Mouse (Mus musculus) kidney, embryonic 16.5 days (tissue): ENCODE measurements around the gene Lrrc75a. TPM values are rescaled to one million over a fixed set of nuclear protein-coding genes. Genes with fewer than 3 reads are reported as not detected.

Experiments
- ATAC-seq: fragments of 200-750 bp; cut with Nextera tagmentation; 2 replicates; pipeline ENCODE4 v1.8.0; 2017; ENCODE audit warnings: moderate TSS enrichment; ENCODE audit not compliant: low FRiP score, low TSS enrichment
- H3K27ac ChIP-seq: fragments of 300-500 bp; sonication (generic); 2 replicates; pipeline ENCODE4 v1.5.1; 2014; ENCODE audit warnings: low read length
- H3K27me3 ChIP-seq: fragments of 300-500 bp; sonication (generic); 2 replicates; pipeline ENCODE4 v1.6.1; 2014; ENCODE audit warnings: low read length, control low read depth, mixed read lengths; ENCODE audit not compliant: insufficient read depth
- H3K36me3 ChIP-seq: fragments of 300-500 bp; sonication (generic); 2 replicates; pipeline ENCODE4 v1.6.1; 2014; ENCODE audit warnings: low read length, control low read depth, mixed read lengths; ENCODE audit not compliant: insufficient read depth
- H3K4me1 ChIP-seq: fragments of 300-500 bp; sonication (generic); 2 replicates; pipeline ENCODE4 v1.6.1; 2014; ENCODE audit warnings: low read length, control low read depth, mixed read lengths; ENCODE audit not compliant: insufficient read depth
- H3K4me2 ChIP-seq: fragments of 300-500 bp; sonication (generic); replicated peaks from 2 replicates; pipeline ENCODE4 v1.6.1; 2014; ENCODE audit warnings: low read depth, low read length
- H3K4me3 ChIP-seq: fragments of 300-500 bp; sonication (generic); 2 replicates; pipeline ENCODE4 v1.5.1; 2014; ENCODE audit warnings: mild to moderate bottlenecking, low read length
- H3K9ac ChIP-seq: fragments of 300-500 bp; sonication (generic); replicated peaks from 2 replicates; pipeline ENCODE4 v1.6.1; 2014; ENCODE audit warnings: low read length
- H3K9me3 ChIP-seq: fragments of 300-500 bp; sonication (generic); 2 replicates; pipeline ENCODE4 v1.6.1; 2016; ENCODE audit warnings: low read length, control low read depth
- WGBS: fragments of 180-500 bp; shearing (Covaris S2); extraction: QIAGEN DNeasy Blood & Tissue Kit; methylation state at CpG from one replicate; pipeline ENCODE4 v1.1.7; 2014; 5-methylcytosine and 5-hydroxymethylcytosine counted together
- polyA plus RNA-seq: library from polyadenylated mRNA; unstranded; fragments of >200 nt; fragmentation: Nextera tagmentation; extraction: Ambion mirVana; gene quantifications from 2 replicates; pipeline ENCODE4 v1.2.1, GENCODE M21; 2015

Lrrc75a gene
- polyA plus RNA-seq, 1 experiment from 2014 or later, result 15.6 TPM

DNA sequence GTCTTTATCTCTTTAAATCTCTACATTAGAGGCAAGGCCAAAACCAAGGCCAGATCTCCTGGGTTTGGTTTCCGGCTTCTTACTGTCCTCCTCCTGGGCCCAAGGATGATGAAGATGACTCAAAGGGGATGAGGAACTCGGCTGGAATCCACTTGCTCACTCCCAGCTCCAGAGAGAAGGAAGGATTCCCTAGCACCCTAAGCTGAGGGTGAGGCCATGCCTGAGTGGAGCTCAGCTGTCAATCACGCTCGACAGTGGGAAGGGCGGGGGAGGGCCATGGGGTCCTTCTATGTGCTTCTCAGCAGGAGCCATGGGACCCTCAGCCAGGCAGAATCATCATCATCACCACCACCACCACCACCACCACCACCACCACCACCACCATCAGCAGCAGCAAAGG, 10.9 kb downstream of the Lrrc75a start:
- H3K4me3 ChIP-seq, result no peak overlapping the region
- peak overlapping the region; percentile 41; the same call in 1 of the 2 replicates for H3K27ac ChIP-seq
- H3K9ac ChIP-seq, result no peak overlapping the region
- H3K4me1 ChIP-seq, result peaks cover 32% of the 10 kb centered on the region
- H3K4me2 ChIP-seq, result no peak overlapping the region
- 71% methylated on average over 5 of the region's 5 CpGs for WGBS
- H3K27me3 ChIP-seq, result no peaks in the 10 kb centered on the region
- H3K9me3 ChIP-seq, result no peaks in the 10 kb centered on the region
- ATAC-seq, result no peak
- H3K36me3 ChIP-seq, result no peaks in the 10 kb centered on the region

DNA sequence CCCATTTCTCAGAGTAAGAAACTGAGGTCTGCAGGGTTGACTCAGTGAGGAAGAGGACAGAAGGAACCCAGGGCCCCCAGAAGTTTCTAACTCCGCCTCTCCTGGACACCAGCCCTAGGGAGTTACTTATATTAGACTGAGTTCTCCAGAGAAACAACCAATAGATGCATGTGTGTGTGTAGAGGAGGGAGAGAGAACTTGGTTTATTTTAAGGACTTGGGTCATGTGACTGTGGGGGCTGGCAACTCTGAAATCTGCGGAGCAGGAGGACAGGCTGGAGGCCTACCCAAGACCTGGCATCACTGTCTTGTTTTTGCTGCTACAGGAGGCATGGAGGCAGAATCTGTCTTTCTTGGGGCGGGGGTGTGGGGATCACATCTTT, 11.5 kb downstream of the Lrrc75a start:
- Histone ChIP-seq H3K9me3 (no peaks in the 10 kb centered on the region), H3K27me3 (no peaks in the 10 kb centered on the region), H3K36me3 (no peaks in the 10 kb centered on the region), H3K4me1 (peaks cover 28% of the 10 kb centered on the region), H3K9ac (no peak overlapping the region), H3K27ac (peak overlapping the region; percentile 41; the same call in 1 of the 2 replicates), H3K4me2 (no peak overlapping the region), H3K4me3 (no peak overlapping the region)
- 74% methylated on average over 3 of the region's 3 CpGs for whole genome bisulfite sequencing
- no peak for ATAC-seq

DNA sequence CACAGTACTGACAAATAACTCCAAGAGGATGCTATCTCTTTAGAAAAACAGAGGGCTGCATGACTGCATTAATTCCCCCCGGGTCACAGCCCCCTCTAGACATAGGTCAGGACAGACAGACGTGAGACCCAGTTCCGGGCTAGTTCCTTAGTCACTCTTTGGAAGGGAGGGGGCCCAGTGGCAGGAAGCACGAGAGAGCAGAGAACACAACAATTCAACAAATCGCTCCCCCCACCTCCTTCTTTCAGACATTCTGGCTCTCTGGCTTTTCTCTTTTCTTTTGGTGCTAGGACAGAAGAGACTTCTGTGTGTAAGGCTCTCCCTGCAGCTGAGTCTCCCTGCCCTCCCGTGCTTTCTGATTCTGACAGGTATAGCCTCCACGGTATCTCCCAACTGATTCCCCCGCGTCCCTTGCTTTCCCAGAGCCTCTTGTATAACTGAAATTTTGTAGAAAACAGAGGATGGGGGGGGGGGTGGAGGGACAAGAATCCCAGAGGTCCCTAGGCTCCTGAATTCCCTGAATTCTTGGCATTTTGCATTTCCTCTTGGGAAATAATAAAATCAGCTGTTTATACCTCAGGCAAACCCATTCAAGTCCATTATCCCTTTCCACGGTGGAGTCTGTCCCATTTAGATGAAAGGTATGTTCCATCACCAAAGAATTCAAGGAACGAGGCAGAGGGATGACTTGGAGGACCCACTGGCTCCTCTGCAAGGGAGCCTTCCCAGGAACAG, 12.1 kb downstream of the Lrrc75a start:
- no peak overlapping the region for H3K4me3 ChIP-seq
- no peaks in the 10 kb centered on the region for H3K36me3 ChIP-seq
- H3K27ac ChIP-seq, result peak overlapping the region; percentile 51
- H3K4me2 ChIP-seq, result no peak overlapping the region
- H3K9me3 ChIP-seq, result no peaks in the 10 kb centered on the region
- ATAC-seq, result no peak
- H3K27me3 ChIP-seq, result no peaks in the 10 kb centered on the region
- WGBS, result 51% methylated on average over 11 of the region's 11 CpGs
- no peak overlapping the region for H3K9ac ChIP-seq
- H3K4me1 ChIP-seq, result peaks cover 29% of the 10 kb centered on the region

DNA sequence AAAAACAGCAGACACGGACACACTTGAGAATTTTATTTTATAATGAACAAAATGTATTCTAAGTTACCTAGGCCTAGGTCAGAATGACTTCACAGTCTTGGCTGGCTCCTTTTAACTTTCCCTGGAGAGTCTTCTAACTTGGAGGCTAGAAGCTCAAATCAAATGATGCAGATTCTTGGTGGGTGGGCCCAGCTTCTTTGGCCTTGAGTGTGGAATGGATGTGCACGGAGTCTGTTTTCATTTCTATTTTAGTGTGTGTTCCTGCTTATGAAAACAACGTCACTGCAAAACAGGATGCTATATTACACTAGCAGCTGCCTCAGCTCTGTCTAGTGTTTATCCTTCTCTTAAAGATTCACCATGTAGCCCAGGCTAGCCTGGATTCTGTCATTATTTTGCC, 12.9 kb downstream of the Lrrc75a start:
- Histone ChIP-seq H3K27ac (peak overlapping the region; percentile 51; the same call in 1 of the 2 replicates), H3K4me1 (peaks cover 38% of the 10 kb centered on the region), H3K9me3 (no peaks in the 10 kb centered on the region), H3K4me3 (no peak overlapping the region), H3K27me3 (no peaks in the 10 kb centered on the region), H3K9ac (no peak overlapping the region), H3K36me3 (no peaks in the 10 kb centered on the region), H3K4me2 (no peak overlapping the region)
- no peak for ATAC-seq
- 58% methylated on average over 3 of the region's 3 CpGs for WGBS

DNA sequence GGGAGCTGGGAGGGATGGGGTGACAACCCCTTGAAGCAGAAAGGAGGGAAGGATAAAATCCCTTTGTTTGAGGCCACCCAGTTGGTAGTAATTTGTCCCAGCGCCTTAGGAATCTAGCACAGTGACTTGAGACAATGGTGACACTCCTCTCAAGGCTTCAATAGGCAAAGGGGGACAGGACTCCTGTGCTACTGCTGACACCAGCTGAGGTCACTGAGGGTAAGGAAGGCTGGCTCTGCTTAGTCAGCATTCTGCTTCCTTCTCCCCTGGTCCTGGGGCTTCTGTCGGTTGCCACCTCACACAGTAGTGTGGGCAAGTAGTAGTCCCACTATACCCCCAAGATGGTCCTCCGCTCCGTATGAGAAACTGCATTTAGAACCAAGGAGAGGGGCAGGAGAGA, 17.2 kb downstream of the Lrrc75a start:
- Histone ChIP-seq H3K4me2 (no peak overlapping the region), H3K9me3 (no peaks in the 10 kb centered on the region), H3K27me3 (no peaks in the 10 kb centered on the region), H3K9ac (no peak overlapping the region), H3K4me3 (no peak overlapping the region), H3K27ac (no peak overlapping the region), H3K36me3 (peaks cover 3% of the 10 kb centered on the region; the same call in 1 of the 2 replicates), H3K4me1 (peaks cover 43% of the 10 kb centered on the region)
- 0 out of 2 replicates have a peak, but pooled peaks have one; percentile 19 for ATAC-seq
- 45% methylated on average over 4 of the region's 4 CpGs for WGBS

DNA sequence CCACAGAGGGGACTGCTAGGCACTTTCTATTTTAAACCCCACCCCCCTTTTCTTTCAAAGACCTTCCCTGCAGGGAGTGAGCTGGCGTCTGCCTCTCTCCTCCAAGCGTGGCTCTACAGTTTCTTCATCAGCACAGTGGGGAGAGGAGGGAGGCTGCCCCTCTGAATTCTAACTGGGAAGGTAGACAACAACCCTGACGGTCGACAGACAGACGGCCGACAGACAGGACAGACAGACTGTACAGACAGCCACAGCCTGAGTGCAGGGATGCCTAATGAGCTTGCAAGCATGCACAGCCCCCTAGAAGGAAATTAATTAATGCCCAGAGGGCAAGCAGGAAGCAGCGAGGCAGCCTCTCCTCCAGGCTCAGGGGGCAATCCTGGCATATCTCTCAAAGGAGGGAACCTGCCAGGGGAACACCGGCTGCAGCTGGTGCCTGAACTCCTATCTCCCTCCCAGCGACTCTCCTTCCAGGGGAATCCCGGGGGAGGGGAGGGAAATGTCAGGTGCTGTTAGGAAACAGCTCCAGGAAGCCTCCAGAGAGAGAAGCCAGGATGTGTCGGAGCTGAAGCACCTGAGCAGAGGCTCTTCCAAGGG, 18.0 kb downstream of the Lrrc75a start:
- Histone ChIP-seq H3K27ac (peak overlapping the region; percentile 77), H3K4me2 (peak overlapping the region; percentile 46), H3K4me1 (peaks cover 38% of the 10 kb centered on the region), H3K36me3 (peaks cover 3% of the 10 kb centered on the region; the same call in 1 of the 2 replicates), H3K4me3 (no peak overlapping the region), H3K27me3 (no peaks in the 10 kb centered on the region), H3K9ac (peak overlapping the region; percentile 13; the same call in 1 of the 2 replicates), H3K9me3 (no peaks in the 10 kb centered on the region)
- WGBS, result 2% methylated on average over 11 of the region's 11 CpGs
- peak; percentile 43 for ATAC-seq

DNA sequence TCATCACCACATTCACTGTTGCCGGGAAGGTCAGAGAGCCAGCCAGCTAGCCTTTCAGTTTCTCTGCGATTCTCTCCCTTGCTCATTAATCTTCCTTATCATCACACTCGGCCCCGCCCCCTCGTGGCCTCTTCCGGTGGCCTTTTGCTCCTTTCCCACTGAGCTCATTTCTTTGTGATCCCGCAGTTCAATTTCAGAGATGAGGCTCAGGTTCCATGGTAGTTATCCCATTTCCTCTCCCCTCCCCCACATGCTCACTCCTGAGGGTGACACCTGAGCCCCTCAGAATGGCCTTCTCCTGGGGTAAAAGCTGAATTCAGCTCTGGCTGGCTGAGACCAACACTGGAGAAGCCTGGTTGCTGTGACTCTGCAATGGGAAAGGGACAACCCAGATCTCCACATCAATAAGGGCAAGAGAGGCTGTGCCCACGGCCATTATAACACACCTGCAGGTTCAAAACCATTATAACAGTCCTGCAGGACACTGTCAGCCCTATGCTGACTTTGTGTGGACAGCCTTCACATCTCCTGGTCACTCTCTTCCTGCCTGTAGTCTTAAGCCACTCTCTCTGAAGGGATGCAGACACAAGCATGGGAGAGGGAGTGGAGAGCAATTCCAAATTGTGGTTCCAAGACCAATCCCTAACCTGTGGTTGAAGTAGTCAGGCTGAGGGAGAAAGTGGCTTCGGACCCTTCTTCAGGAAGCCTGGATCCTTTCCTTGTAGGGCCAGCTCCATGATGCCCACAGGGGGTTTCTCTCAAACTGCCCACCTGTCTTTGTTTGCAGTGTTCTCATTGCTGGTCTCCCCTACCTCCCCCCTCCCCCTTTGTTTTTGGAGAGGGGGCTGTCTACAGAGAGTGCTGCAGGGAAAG, 18.7 kb downstream of the Lrrc75a start:
- Histone ChIP-seq H3K36me3 (peaks cover 3% of the 10 kb centered on the region; the same call in 1 of the 2 replicates), H3K4me3 (no peak overlapping the region), H3K27ac (peak overlapping the region; percentile 77), H3K9ac (peak overlapping the region; percentile 13; the same call in 1 of the 2 replicates), H3K9me3 (no peaks in the 10 kb centered on the region), H3K4me1 (peaks cover 42% of the 10 kb centered on the region), H3K27me3 (no peaks in the 10 kb centered on the region), H3K4me2 (peak overlapping the region; percentile 46)
- ATAC-seq, result peak; percentile 28
- WGBS, result 1% methylated on average over 9 of the region's 9 CpGs

DNA sequence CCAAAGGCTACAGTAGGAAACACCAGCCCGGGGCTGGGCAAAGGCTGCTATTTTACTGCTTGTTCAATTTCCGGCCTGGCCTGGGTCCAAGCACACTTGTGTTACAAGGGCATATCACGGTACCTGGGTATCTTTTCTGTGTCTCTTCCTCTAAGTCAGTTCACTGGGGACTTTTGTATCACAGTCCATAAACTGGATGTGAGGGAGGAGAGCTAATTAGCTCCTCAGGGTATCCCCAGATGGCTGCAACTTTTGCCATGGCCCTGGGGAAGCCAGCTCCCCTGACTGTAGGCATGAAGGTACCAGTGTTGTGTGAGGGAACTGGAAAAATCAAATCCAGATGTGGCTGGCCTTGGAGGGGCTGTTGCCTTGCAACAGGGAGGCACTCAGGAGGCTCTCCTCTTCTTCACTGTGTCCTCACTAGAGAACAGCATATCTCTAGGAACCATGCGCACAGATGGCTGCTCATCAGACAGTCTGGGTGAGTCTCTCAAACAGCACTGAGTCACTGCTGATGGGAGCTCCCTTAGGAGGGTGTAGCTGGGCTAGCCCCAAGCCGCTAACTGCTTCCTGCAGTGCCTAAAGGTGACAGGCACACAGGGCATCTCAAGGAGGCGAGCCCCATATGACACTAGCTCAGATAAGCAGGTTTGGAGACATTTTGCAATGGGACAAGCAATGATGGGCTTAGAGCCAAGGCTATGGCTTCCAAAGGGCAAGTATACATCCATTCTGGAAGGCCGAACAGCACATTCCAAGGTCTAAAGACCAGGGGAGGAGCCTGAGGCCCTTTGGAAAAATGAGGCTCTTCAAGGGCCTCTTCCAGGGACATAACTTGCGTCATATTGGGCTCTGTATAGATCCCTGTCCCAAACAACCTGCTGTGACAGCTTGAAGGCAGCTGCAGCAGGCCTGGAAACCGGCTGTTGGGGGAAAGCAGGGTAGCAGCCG, 23.7 kb downstream of the Lrrc75a start:
- H3K27me3 ChIP-seq, result no peaks in the 10 kb centered on the region
- peaks cover 5% of the 10 kb centered on the region; the same call in 1 of the 2 replicates for H3K36me3 ChIP-seq
- H3K27ac ChIP-seq, result peak overlapping the region; percentile 68
- ATAC-seq, result peak; percentile 53
- no peak overlapping the region for H3K4me2 ChIP-seq
- 46% methylated on average over 10 of the region's 10 CpGs for WGBS
- no peaks in the 10 kb centered on the region for H3K9me3 ChIP-seq
- peaks cover 33% of the 10 kb centered on the region for H3K4me1 ChIP-seq
- H3K4me3 ChIP-seq, result no peak overlapping the region
- H3K9ac ChIP-seq, result 0 out of 2 replicates have a peak overlapping the region, but pooled peaks have one; percentile 29

DNA sequence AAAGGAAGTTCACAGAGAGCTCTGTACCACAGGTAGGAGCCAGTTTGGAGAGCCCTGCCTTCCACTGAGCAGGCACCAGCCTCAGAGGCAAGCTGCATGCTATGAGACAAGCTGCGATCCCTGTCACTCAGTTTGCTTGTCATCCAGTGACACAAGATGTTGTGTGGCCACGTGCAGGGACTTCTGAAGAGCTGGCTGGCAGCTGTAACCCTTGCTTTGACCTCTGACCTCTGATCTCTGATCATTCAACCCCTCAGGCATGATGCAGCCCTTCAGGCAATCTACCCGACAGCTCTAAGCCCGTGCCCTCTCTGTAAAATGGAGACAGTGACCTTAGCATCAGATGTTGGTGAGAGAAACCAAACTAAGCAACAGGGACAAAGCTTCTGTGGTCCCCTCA, 25.5 kb downstream of the Lrrc75a start:
- 50% methylated on average over 4 of the region's 4 CpGs for WGBS

More for the DNA sequence above, 25.5 kb downstream of the Lrrc75a start:
- ATAC-seq, result no peak
- no peak overlapping the region for H3K9ac ChIP-seq
- peaks cover 19% of the 10 kb centered on the region for H3K4me1 ChIP-seq
- no peaks in the 10 kb centered on the region for H3K27me3 ChIP-seq
- H3K36me3 ChIP-seq, result peaks cover 6% of the 10 kb centered on the region; the same call in 1 of the 2 replicates
- H3K9me3 ChIP-seq, result no peaks in the 10 kb centered on the region
- no peak overlapping the region for H3K4me3 ChIP-seq
- H3K4me2 ChIP-seq, result no peak overlapping the region
- 0 out of 2 replicates have a peak overlapping the region, but pooled peaks have one; percentile 68 for H3K27ac ChIP-seq
